Mouse (Mus musculus) stomach, embryonic 16.5 days (tissue): ENCODE measurements around the gene AC134908.4. TPM values are rescaled to one million over a fixed set of nuclear protein-coding genes. Genes with fewer than 3 reads are reported as not detected.
"Not testable (repeated sequence)": the region's sequence is repeated elsewhere in the genome, so short reads cannot be mapped to it uniquely, and the experiment has no call there.

ENCODE experiments used
- ATAC-seq: fragments of 200-750 bp; cut with Nextera tagmentation; 2 replicates; pipeline ENCODE4 v1.8.0; 2017; ENCODE audit warnings: moderate number of reproducible peaks, moderate TSS enrichment; ENCODE audit not compliant: insufficient read depth, low FRiP score
- H3K27ac ChIP-seq: fragments of 300-500 bp; sonication (generic); 2 replicates; pipeline ENCODE4 v1.5.1; 2014; ENCODE audit warnings: low read length
- H3K27me3 ChIP-seq: fragments of 300-500 bp; sonication (generic); 2 replicates; pipeline ENCODE4 v1.6.1; 2014; ENCODE audit warnings: low read length, control low read depth, mixed read lengths; ENCODE audit not compliant: control insufficient read depth, insufficient read depth
- H3K36me3 ChIP-seq: fragments of 300-500 bp; sonication (generic); 2 replicates; pipeline ENCODE4 v1.6.1; 2014; ENCODE audit warnings: low read length; ENCODE audit not compliant: control insufficient read depth, insufficient read depth
- H3K4me1 ChIP-seq: fragments of 300-500 bp; sonication (generic); 2 replicates; pipeline ENCODE4 v1.6.1; 2014; ENCODE audit warnings: low read length, control low read depth, mixed read lengths; ENCODE audit not compliant: control insufficient read depth, insufficient read depth
- H3K4me2 ChIP-seq: fragments of 300-500 bp; sonication (generic); 2 replicates; pipeline ENCODE4 v1.6.1; 2014; ENCODE audit warnings: low read depth, low read length, mixed read lengths
- H3K4me3 ChIP-seq: fragments of 300-500 bp; sonication (generic); replicated peaks from 2 replicates; pipeline ENCODE4 v1.5.1; 2014; ENCODE audit warnings: mild to moderate bottlenecking, low read length
- H3K9ac ChIP-seq: fragments of 300-500 bp; sonication (generic); 2 replicates; pipeline ENCODE4 v1.6.1; 2014; ENCODE audit warnings: low read length
- H3K9me3 ChIP-seq: fragments of 300-500 bp; sonication (generic); replicated peaks from 2 replicates; pipeline ENCODE4 v1.6.1; 2016; ENCODE audit warnings: low read length, control low read depth; ENCODE audit not compliant: control insufficient read depth
- WGBS: fragments of 180-500 bp; shearing (Covaris S2); extraction: QIAGEN DNeasy Blood & Tissue Kit; methylation state at CpG from one replicate; pipeline ENCODE4 v1.1.7; 2014; 5-methylcytosine and 5-hydroxymethylcytosine counted together
- polyA plus RNA-seq: library from polyadenylated mRNA; unstranded; fragments of >200 nt; fragmentation: Nextera tagmentation; extraction: Ambion mirVana; gene quantifications from 2 replicates; pipeline ENCODE4 v1.2.1, GENCODE M21; 2015

AC134908.4 gene
- polyA plus RNA-seq, 1 experiment from 2014 or later: not detected

DNA sequence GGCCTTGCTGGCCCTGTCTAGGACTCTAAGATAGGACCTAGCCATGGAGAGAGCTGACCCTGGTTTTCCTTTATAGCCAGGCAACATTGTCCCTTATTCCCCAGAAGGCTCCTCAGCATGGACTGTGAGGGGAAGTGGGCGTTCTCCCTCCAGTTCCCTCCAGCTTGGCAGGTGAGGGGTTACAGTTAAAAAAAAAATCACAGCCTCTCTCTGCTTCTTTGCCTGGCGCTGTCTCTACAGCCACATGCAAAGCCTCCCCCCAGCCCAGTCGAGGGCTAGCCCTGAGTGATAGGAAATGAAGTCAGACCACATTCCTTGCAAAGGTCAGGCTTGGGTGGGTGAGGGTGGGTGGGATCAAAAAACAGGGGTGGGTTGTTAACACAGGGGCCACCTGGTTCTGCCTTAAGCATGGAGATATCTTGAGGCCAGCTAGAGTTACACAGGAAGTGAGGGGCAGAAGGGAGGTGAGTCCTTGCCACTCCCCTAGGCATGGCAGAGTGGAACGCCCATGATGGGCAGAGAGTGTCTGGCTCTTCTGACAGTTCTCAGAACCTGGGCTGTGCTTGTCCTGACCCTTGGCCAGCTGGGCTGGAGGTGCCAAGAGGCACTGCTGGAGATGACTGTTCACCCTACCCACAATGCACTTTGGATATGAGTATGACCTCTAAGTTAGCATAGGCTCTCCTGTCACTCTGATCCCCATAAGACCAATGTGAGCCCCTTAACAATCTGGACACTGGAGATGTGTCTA, 39.7 kb downstream of the AC134908.4 start:
- Histone ChIP-seq H3K27ac (peak overlapping the region; percentile 66), H3K9me3 (no peaks in the 10 kb centered on the region), H3K9ac (peak overlapping the region; percentile 35), H3K36me3 (no peaks in the 10 kb centered on the region), H3K27me3 (no peaks in the 10 kb centered on the region), H3K4me1 (peaks cover 9% of the 10 kb centered on the region), H3K4me3 (no peak overlapping the region), H3K4me2 (no peak overlapping the region)
- peak; percentile 77; the same call in 1 of the 2 replicates for ATAC-seq
- 18% methylated on average over 4 of the region's 4 CpGs for WGBS

DNA sequence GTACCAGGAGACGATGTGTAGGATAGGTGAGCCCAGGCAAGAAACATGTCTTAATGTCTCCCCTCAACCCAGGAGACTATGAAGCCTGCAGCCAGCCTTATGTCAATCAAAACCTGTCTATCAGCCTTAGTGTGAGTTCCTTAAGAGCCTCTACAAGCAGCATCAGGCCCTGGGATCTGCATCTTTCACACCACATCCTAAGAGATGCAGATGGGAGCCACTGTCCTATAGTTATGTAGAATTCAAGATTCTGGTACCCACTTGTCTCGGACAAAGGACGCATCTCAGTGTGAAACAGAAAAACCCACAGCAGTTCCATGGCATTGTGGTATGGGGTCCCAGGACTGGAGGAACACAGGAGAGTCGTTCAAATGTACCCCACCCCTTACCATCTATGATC, 40.4 kb downstream of the AC134908.4 start:
- no peaks in the 10 kb centered on the region for H3K27me3 ChIP-seq
- H3K4me3 ChIP-seq: no peak overlapping the region
- ATAC-seq: no peak
- peaks cover 9% of the 10 kb centered on the region for H3K4me1 ChIP-seq
- no peak overlapping the region for H3K4me2 ChIP-seq
- H3K9me3 ChIP-seq: no peaks in the 10 kb centered on the region
- H3K9ac ChIP-seq: peak overlapping the region; percentile 35
- WGBS: 68% methylated on average over 4 of the region's 4 CpGs
- no peaks in the 10 kb centered on the region for H3K36me3 ChIP-seq
- H3K27ac ChIP-seq: peak overlapping the region; percentile 66; the same call in 1 of the 2 replicates

DNA sequence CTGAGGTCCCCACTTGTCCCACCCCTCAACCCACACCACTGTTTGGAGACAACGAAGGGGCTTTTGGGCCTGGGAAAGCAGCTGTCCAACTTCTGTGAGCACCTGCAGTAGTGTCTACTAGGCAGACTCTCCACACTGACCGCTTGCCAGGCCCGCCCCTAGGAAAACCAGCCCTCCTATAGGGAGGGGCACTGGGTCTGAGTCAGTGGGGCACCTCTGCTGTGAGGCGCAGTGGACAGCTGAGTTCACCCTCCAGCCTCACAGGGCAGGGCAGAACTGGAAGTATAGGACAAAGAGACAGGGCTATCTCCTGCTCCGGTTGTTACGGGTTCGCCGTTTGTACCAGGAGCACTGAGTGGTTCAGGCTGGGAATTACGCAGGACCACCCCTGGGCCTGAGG, 41.2 kb downstream of the AC134908.4 start, which contains the start of gene Msln:
Msln (minus strand) TSS at position 138 of the 400 bp plus-strand sequence.
- peak within 1 kb of the TSS; percentile 24; the same call in 1 of the 2 replicates for H3K27ac ChIP-seq
- peak; percentile 55; the same call in 1 of the 2 replicates for ATAC-seq
- H3K4me2 ChIP-seq: peak within 1 kb of the TSS; percentile 19
- H3K4me3 ChIP-seq: peak within 1 kb of the TSS; percentile 10; the same call in 1 of the 2 replicates
- H3K9me3 ChIP-seq: no peaks in the 10 kb centered on the region
- H3K27me3 ChIP-seq: no peaks in the 10 kb centered on the region
- H3K4me1 ChIP-seq: peaks cover 9% of the 10 kb centered on the region
- 0 out of 2 replicates have a peak within 1 kb of the TSS, but pooled peaks have one; percentile 35 for H3K9ac ChIP-seq
- H3K36me3 ChIP-seq: no peaks in the 10 kb centered on the region
- WGBS: 70% methylated on average over 9 of the region's 9 CpGs

DNA sequence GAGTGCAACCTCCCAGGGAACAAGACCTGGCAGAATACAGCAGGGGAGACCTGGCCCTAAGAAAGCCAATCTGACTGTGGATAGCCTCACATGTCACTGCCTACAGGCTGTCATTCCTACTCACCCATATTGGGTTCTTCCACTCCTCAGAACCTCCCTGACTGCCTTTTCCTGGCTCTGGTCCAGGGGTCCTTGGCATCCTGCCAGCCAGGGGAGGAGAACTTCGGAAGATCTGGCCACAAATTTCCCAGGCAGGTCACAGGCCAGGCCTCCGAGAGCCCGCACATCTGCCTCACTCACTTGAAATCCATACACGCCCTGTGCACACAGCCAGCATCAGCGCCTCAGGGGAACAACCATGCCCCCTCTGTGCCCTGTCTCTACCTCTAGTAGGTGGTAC, 44.0 kb downstream of the AC134908.4 start:
- no peak overlapping the region for H3K4me2 ChIP-seq
- H3K27me3 ChIP-seq: no peaks in the 10 kb centered on the region
- H3K4me3 ChIP-seq: no peak overlapping the region
- H3K9me3 ChIP-seq: no peaks in the 10 kb centered on the region
- H3K27ac ChIP-seq: no peak overlapping the region
- no peaks in the 10 kb centered on the region for H3K36me3 ChIP-seq
- ATAC-seq: no peak
- 27% methylated on average over 5 of the region's 5 CpGs for WGBS
- H3K9ac ChIP-seq: 0 out of 2 replicates have a peak overlapping the region, but pooled peaks have one; percentile 31
- H3K4me1 ChIP-seq: peaks cover 9% of the 10 kb centered on the region

DNA sequence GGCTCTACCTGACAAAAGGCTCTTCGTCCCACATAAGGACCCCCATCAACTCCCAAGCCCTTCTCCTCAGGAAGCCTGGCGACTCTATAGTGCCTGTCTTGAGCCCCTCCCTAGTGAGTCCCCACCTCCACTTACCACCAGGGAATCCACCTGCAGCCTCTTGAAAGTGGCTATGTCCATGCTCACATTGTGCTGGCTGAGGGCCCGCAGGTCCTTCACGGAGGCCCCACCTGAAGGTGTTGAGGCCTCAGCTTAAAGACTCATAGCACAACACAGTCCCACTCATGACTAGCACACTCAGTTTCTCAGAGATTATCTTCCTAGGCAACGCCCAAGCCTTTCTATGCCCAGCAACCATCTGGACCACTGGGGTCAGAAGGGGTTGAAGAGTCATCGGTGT, 46.1 kb downstream of the AC134908.4 start:
- WGBS: 79% methylated on average over 6 of the region's 6 CpGs

DNA sequence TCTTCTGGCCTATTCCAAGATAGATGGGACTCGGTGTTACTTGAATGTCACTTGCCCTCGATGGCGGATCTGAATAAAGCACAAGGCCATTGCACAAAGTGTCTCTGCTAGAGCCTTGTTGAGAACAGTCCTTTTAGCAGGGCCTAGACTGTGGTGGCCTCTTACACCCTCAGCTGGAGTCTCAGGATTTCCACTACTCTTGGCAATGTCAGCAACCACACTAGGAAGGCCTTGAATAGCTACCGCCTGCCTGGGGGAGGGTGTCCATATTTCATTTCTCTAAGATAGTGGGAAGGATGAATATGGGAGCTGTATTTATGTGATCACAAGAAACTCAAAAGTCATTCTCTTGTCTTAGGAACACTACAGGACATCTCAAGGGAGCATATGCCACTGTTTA, 47.2 kb downstream of the AC134908.4 start:
- no peaks in the 10 kb centered on the region for H3K36me3 ChIP-seq
- no peak overlapping the region for H3K4me3 ChIP-seq
- no peak for ATAC-seq
- H3K27me3 ChIP-seq: no peaks in the 10 kb centered on the region
- H3K9ac ChIP-seq: no peak overlapping the region
- no peaks in the 10 kb centered on the region for H3K9me3 ChIP-seq
- no peak overlapping the region for H3K27ac ChIP-seq
- no peak overlapping the region for H3K4me2 ChIP-seq
- 83% methylated on average over 4 of the region's 4 CpGs for WGBS
- H3K4me1 ChIP-seq: peaks cover 6% of the 10 kb centered on the region

More for the DNA sequence above, 46.1 kb downstream of the AC134908.4 start:
- H3K9ac ChIP-seq: no peak overlapping the region
- H3K27me3 ChIP-seq: no peaks in the 10 kb centered on the region
- peaks cover 6% of the 10 kb centered on the region for H3K4me1 ChIP-seq
- no peak overlapping the region for H3K4me3 ChIP-seq
- H3K27ac ChIP-seq: no peak overlapping the region
- H3K9me3 ChIP-seq: no peaks in the 10 kb centered on the region
- no peak overlapping the region for H3K4me2 ChIP-seq
- no peaks in the 10 kb centered on the region for H3K36me3 ChIP-seq
- no peak for ATAC-seq

DNA sequence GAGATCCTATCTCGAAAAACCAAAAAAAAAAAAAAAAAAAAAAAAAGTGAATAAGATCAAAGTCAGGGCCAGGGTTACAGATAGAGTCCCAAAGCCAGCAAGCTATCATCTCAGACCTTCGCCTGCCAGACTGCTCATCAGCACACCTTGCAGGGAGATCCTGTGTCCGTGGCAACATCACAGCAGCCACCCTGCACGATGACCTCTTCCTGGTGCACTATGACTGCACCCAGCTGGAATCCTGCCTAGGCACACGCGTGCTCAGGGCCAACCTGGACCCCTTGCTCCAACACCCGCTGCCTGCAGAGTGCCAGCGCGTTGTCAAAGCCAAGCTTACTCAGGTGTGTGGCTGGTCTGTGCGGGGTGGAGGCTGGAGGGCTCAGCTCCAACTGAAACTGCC, 51.1 kb downstream of the AC134908.4 start:
- Histone ChIP-seq H3K27ac (no peak overlapping the region), H3K9ac (no peak overlapping the region), H3K4me1 (no peaks in the 10 kb centered on the region), H3K36me3 (no peaks in the 10 kb centered on the region), H3K9me3 (no peaks in the 10 kb centered on the region), H3K27me3 (no peaks in the 10 kb centered on the region), H3K4me2 (no peak overlapping the region), H3K4me3 (no peak overlapping the region)
- WGBS: 73% methylated on average over 10 of the region's 10 CpGs
- ATAC-seq: no peak

DNA sequence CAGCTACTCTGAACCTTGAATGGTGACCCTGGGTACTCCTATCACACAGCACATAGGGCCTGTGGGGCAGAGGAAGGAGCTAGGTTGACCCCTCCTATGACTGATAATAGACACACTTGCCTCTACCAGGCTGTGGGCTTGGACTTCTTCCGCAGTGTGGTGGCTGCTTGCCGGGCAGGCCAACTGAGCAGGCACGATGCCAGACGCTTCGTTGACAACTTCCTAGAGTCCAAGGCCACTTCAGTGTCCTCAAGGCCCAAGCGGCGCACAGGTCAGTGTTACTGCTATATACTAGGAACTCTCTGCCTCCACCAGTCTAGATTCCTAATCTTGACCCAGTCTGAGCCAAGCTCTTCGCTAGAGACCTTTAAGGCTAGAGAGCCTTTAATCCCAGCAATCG, 51.6 kb downstream of the AC134908.4 start:
- no peak for ATAC-seq
- Histone ChIP-seq H3K4me2 (no peak overlapping the region), H3K27ac (no peak overlapping the region), H3K4me3 (no peak overlapping the region), H3K36me3 (no peaks in the 10 kb centered on the region), H3K4me1 (no peaks in the 10 kb centered on the region), H3K27me3 (no peaks in the 10 kb centered on the region), H3K9me3 (no peaks in the 10 kb centered on the region), H3K9ac (no peak overlapping the region)
- WGBS: 89% methylated on average over 9 of the region's 9 CpGs

DNA sequence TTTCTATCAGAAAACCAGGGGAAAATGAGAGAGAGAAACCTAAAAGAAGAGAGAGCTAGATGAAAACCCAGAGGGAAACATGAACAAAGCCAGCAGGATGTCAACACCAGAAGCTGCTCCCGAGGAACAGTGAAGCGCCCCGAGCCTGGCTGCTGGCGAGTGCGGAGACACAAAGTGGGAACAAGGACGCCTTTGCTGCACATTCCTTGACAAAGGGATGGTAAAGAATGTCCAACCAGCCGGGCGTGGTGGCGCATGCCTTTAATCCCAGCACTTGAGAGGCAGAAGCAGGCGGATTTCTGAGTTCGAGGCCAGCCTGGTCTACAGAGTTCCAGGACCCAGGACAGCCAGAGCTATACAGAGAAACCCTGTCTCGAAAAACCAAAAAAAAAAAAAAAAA, 54.0 kb downstream of the AC134908.4 start:
- H3K9ac ChIP-seq, H3K27ac ChIP-seq, H3K4me1 ChIP-seq, H3K4me3 ChIP-seq, H3K36me3 ChIP-seq, ATAC-seq, H3K27me3 ChIP-seq, H3K9me3 ChIP-seq, H3K4me2 ChIP-seq: not testable (repeated sequence)
- WGBS: 74% methylated on average over 12 of the region's 12 CpGs
